Mouse (Mus musculus) cortical plate, adult 2 months (tissue): ENCODE results near the gene Tapt1. TPM values are rescaled to one million over a fixed set of nuclear protein-coding genes. Genes with fewer than 3 reads are reported as not detected.

Experiments used
- H3K27ac ChIP-seq: fragments of 200-500 bp; 2 replicates; pipeline ENCODE4 v1.5.1; 2012; ENCODE audit warnings: low read length, control low read depth, inconsistent platforms; ENCODE audit not compliant: insufficient read depth
- H3K4me1 ChIP-seq: fragments of 200-500 bp; 2 replicates; pipeline ENCODE4 v1.6.1; 2011; ENCODE audit warnings: low read length; ENCODE audit not compliant: control insufficient read depth, insufficient read depth
- H3K4me3 ChIP-seq: fragments of 200-500 bp; 2 replicates; pipeline ENCODE4 v1.5.1; 2011; ENCODE audit warnings: mild to moderate bottlenecking, low read length, control low read depth; ENCODE audit not compliant: insufficient read depth
- CTCF ChIP-seq: fragments of 200-500 bp; IDR thresholded peaks from 2 replicates; pipeline ENCODE4 v1.5.1; 2011; ENCODE audit warnings: mild to moderate bottlenecking, control low read depth, low read length; ENCODE audit not compliant: insufficient read depth; ENCODE audit errors: extremely low read depth
- POLR2A ChIP-seq: fragments of 200-500 bp; IDR thresholded peaks from 2 replicates; pipeline ENCODE4 v1.6.1; 2011; ENCODE audit warnings: mild to moderate bottlenecking, low read length, control low read depth; ENCODE audit not compliant: insufficient read depth; ENCODE audit errors: extremely low read depth
- polyA plus RNA-seq: library from polyadenylated mRNA; depleted of rRNA; stranded (reverse); fragments of >200 nt; gene quantifications from 2 replicates; pipeline ENCODE4 v1.2.3, GENCODE M21; 2012

The Tapt1 gene
- polyA plus RNA-seq, 1 experiment, result 50.3 TPM

DNA sequence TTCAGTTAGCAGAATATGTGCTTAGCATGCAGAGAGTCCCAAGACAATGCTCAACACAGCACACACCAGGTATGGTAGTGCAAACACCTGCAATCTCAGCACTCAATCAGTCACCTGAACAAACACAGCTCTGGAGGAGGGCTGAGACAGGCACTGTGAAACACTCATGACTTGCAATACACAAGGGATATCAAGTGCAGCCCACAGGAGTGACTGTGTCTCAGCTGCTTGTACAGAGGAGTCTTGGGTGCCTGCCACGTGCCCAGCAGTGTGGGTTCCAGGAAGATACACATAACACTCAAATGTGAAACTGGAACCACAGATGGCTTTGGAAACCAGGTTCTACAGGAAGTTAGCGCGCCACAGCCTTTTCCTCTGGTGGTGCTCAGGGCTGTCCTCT lies 44.8 kb downstream of the Tapt1 start:
- Histone ChIP-seq H3K4me3 (no peak overlapping the region), H3K27ac (no peak overlapping the region), H3K4me1 (no peaks in the 10 kb centered on the region)
- no peak for TF ChIP-seq CTCF
- TF ChIP-seq POLR2A, result no peak

DNA sequence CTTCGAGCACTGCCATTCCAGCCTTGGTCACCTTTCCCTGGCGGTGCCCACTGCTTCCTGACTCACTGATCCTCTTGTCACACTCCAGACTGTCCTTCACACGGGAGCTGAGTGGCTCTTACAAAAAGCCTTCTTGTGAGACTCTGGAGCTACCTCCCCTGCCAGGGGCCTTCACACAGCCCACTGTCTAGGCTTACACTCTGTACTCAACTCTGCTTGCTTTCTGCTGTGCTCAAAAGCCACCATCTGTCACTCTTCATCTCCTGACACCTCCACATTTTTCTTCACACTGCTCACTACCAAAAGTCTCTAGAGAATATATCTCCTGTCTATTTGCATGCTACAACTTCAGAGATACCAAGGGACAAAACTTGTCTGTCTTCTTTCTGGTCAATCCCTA lies 46.0 kb downstream of the Tapt1 start:
- Histone ChIP-seq H3K27ac (no peak overlapping the region), H3K4me1 (no peaks in the 10 kb centered on the region), H3K4me3 (no peak overlapping the region)
- no peak for TF ChIP-seq CTCF
- no peak for TF ChIP-seq POLR2A

DNA sequence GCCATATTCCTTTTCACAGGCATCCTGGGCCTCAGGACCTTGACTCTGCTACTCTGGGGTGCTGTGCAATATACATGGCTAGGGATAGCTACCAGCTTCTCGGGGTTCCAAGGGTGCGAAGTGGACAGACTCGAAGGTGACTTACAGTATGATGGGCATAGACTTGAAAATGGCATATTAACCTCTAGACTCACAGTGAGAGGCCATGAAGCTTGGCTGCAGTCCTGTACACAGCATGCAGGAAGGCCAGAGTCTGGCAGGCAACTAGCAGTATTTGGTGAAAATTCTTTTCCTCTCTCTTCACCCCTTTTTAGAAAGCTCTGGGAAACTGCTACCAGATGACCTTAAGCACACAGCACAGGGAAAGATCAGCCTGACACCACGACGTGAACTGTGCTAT lies 52.4 kb downstream of the Tapt1 start:
- no peak overlapping the region for H3K27ac ChIP-seq
- TF ChIP-seq POLR2A, result no peak
- TF ChIP-seq CTCF, result no peak
- H3K4me1 ChIP-seq, result no peaks in the 10 kb centered on the region; the same call in 1 of the 2 replicates
- H3K4me3 ChIP-seq, result no peak overlapping the region

DNA sequence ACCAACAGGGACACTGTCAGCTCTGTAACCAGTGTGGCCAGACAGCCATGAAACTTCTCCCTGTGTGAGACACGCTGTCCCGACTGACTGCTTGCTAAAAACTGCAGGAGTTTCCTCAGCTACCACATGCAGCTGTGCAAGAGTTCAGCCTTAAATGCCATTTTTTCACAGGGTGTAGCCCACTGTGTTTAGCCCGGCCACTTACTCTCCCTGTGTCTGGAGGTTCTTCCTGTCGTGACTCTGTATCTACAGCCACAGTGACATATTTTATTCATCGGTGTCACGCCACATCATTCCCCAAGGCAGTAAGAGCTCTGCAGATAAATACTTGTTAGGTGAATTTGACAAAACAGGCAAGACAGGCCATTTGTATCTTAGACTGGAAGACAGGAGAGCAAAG lies 59.6 kb downstream of the Tapt1 start:
- no peak overlapping the region for H3K27ac ChIP-seq
- TF ChIP-seq CTCF (no peak), POLR2A (no peak)
- H3K4me1 ChIP-seq, result peaks cover 2% of the 10 kb centered on the region; the same call in 1 of the 2 replicates
- no peak overlapping the region for H3K4me3 ChIP-seq

DNA sequence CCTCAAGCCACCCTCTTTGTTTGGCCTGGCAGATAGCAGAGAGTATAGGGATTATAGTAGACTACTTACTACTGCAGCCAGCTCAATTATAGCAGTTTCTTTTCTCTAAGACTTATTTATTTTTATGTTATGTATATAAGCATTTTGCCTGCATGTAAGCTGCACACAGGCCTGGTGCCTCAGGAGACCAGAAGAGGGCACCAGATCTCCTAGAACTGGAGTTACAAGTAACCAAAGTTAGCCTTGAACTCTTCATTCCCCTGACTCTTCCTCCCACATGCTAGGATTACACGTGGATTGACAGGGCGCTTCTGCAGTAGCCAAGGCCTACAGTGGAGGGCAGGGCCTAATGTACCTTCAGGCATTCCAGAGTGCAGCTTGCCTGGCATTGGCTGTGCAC lies 60.6 kb downstream of the Tapt1 start:
- H3K27ac ChIP-seq, result no peak overlapping the region
- peaks cover 2% of the 10 kb centered on the region; the same call in 1 of the 2 replicates for H3K4me1 ChIP-seq
- no peak for TF ChIP-seq POLR2A
- peak; percentile 57 for TF ChIP-seq CTCF
- H3K4me3 ChIP-seq, result no peak overlapping the region

DNA sequence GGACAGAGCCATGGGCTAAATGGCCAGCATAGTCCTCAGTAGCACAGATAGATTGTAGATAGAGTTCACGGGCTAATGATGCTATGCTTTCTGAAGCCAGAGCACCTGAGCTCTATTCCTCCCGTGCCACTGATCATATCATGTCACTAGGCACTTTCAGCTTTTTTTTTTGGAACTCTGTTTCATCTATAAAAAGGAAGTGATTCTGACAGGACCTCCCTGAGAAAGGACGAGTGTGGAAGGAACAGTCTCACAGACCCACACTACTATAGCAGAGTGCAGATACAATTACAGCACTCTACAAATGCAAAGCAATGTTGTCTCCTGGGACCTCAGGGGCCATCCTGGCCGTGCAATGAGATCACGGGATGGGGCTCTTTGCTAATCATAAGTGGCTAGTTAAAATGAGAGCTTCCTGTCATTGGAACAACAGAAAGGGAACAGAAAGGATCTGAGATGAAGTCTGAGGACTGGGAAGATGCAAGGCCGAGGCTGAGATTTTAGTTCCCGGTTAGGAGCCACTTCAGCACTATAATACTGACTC lies 62.1 kb downstream of the Tapt1 start:
- Histone ChIP-seq H3K27ac (no peak overlapping the region), H3K4me1 (peaks cover 2% of the 10 kb centered on the region; the same call in 1 of the 2 replicates), H3K4me3 (no peak overlapping the region)
- TF ChIP-seq CTCF, result no peak
- no peak for TF ChIP-seq POLR2A

DNA sequence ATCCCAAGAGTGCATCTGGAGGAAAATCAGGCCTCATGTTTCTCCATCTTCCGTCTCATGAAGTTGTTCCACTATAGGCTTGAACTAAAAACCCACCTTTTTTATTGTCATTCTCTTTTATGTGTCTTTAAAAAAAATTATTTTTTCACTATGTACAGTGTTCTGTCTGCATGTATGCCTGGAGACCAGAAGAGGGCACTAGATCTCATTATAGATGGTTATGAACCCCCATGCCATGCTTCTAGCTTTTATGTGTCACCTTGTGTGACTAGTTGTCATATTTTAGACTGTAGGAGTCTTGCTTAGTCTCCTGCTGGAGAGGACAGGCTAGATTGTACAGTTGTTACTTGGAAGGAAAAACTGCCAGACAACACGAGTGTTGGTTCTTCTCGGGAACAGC lies 63.1 kb downstream of the Tapt1 start:
- TF ChIP-seq POLR2A, result no peak
- no peak for TF ChIP-seq CTCF
- Histone ChIP-seq H3K27ac (no peak overlapping the region), H3K4me1 (peaks cover 2% of the 10 kb centered on the region; the same call in 1 of the 2 replicates), H3K4me3 (no peak overlapping the region)

DNA sequence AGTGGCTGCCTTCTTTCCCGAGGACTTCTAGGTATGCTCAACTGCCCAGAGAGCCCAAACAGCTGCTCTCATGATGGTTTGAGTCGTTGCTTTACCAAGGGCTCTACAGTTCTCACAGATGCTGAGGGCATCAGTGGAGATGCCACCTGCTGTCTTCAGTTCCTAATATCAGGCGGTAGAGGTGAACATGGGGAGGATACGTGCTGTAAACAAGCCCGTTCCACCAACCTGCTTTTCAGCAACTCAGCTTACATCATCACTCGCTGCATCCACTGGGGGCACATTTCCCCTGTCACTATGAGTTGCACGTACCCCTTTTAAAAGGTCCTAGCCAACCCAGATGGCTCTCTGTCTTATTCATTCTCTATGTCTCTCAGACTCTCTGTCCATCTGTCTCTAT lies 63.6 kb downstream of the Tapt1 start:
- no peak overlapping the region for H3K27ac ChIP-seq
- TF ChIP-seq POLR2A, result no peak
- no peak for TF ChIP-seq CTCF
- peaks cover 2% of the 10 kb centered on the region; the same call in 1 of the 2 replicates for H3K4me1 ChIP-seq
- H3K4me3 ChIP-seq, result no peak overlapping the region

DNA sequence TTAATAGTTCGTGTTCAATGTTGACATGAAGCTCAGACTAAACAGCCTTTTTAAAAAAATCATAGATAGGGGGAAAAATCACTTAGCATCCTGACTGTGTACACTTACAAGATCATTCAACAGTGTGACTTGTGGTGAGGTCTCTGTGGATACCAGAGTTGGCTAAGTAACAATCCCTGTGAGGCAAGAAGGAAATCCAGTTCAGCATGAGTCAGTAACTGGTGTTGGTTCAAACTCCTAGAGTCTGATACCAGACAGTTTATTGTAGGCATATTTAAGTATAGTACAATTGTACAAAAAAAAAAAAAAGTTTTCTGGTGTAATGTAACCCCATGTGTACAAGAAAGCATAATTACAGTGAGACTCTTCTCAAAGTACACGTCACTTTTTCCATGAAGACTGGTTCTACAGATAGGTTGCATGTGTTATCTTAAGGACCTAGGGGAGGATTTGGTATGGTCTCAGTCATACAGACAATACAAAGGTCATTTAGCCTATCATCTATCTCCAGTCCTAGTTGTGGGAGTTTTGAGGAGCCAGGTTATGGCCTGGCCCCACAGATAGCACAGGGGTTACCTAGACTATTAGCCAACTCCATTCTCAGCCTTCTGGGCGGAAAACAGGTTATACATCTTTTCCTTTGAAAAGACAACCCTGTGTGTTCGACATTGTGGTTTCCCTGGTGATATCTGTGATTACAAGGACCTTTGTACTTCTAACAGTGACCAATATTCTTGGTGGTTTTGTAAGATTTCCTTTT lies 66.6 kb downstream of the Tapt1 start:
- H3K4me1 ChIP-seq, result no peaks in the 10 kb centered on the region
- H3K27ac ChIP-seq, result no peak overlapping the region
- no peak for TF ChIP-seq POLR2A
- TF ChIP-seq CTCF, result no peak
- no peak overlapping the region for H3K4me3 ChIP-seq

DNA sequence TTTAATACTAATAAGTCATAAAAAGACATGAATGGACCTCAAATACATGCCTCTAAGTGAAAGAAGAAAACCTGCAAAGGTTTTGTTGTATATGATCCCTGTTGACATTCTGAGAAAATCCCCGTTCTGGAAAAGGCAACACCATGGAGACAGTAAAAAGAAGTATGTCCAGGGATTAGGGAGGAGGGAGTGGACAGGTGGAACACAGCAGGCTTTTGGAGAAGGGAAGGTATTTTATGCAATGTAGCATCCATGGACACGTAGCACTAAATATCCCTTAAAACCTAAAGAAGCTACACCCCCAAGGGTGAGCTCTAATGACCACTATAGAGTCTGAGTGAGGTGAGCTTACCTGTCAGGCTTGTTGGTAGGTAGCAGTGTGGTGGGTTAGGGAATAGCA lies 67.2 kb downstream of the Tapt1 start:
- Histone ChIP-seq H3K4me1 (no peaks in the 10 kb centered on the region), H3K4me3 (no peak overlapping the region), H3K27ac (no peak overlapping the region)
- TF ChIP-seq CTCF (no peak), POLR2A (no peak)
